Mouse (Mus musculus) hindbrain, postnatal 0 days (tissue): ENCODE data around the gene Coa7. TPM values are rescaled to one million over a fixed set of nuclear protein-coding genes. Genes with fewer than 3 reads are reported as not detected.

Source experiments
- ATAC-seq: fragments of 200-750 bp; cut with Nextera tagmentation; 2 replicates; pipeline ENCODE4 v1.8.0; 2017; ENCODE audit warnings: mild to moderate bottlenecking, moderate TSS enrichment, moderate library complexity
- DNase-seq: peaks from one replicate; pipeline ENCODE4 v3.0.0-alpha.2; 2015; ENCODE audit warnings: low spot score
- H3K27ac ChIP-seq: fragments of 300-500 bp; sonication (generic); 2 replicates; pipeline ENCODE4 v1.5.1; 2014; ENCODE audit warnings: mild to moderate bottlenecking
- H3K27me3 ChIP-seq: fragments of 300-500 bp; sonication (generic); 2 replicates; pipeline ENCODE4 v1.6.1; 2014; ENCODE audit warnings: low read length, mixed read lengths; ENCODE audit not compliant: insufficient read depth
- H3K36me3 ChIP-seq: fragments of 300-500 bp; sonication (generic); 2 replicates; pipeline ENCODE4 v1.6.1; 2014; ENCODE audit warnings: low read length, mixed read lengths; ENCODE audit not compliant: insufficient read depth
- H3K4me1 ChIP-seq: fragments of 300-500 bp; sonication (generic); 2 replicates; pipeline ENCODE4 v1.6.1; 2014; ENCODE audit warnings: antibody characterized with exemption, low read length, mixed read lengths; ENCODE audit not compliant: insufficient read depth
- H3K4me2 ChIP-seq: fragments of 300-500 bp; sonication (generic); 2 replicates; pipeline ENCODE4 v1.6.1; 2014; ENCODE audit warnings: low read depth, mild to moderate bottlenecking, low read length, moderate library complexity, mixed read lengths
- H3K4me3 ChIP-seq: fragments of 300-500 bp; sonication (generic); 2 replicates; pipeline ENCODE4 v1.5.1; 2014; ENCODE audit warnings: low read length
- H3K9ac ChIP-seq: fragments of 300-500 bp; sonication (generic); replicated peaks from 2 replicates; pipeline ENCODE4 v1.6.1; 2014; ENCODE audit warnings: mild to moderate bottlenecking, low read length, moderate library complexity, mixed read lengths
- H3K9me3 ChIP-seq: fragments of 300-500 bp; sonication (generic); 2 replicates; pipeline ENCODE4 v1.6.1; 2016; ENCODE audit warnings: low read length, mixed read lengths
- CTCF ChIP-seq: IDR thresholded peaks from 2 replicates; pipeline ENCODE4 v1.5.1; 2016; ENCODE audit warnings: antibody characterized with exemption, control low read depth, low read depth
- WGBS: fragments of 180-500 bp; shearing (Covaris S2); extraction: QIAGEN DNeasy Blood & Tissue Kit; methylation state at CpG from one replicate; pipeline ENCODE4 v1.1.7; 2014; 5-methylcytosine and 5-hydroxymethylcytosine counted together
- polyA plus RNA-seq: library from polyadenylated mRNA; unstranded; fragments of >200 nt; fragmentation: Nextera tagmentation; extraction: Ambion mirVana; gene quantifications from 2 replicates; pipeline ENCODE4 v1.2.1, GENCODE M21; 2015
- total RNA-seq: library from RNA; depleted of rRNA; stranded (reverse); fragments of >200 nt; gene quantifications from 2 replicates; pipeline ENCODE4 v1.2.3, GENCODE M21; 2014; rRNA removed

Coa7 gene
- total and polyA plus RNA-seq, 2 experiments from 2014 or later: 31.7 to 54.2 TPM

GRCm38 (mm10) chr4:108380146-108380545 lies 52.2 kb downstream of the Coa7 start:
- H3K4me3 ChIP-seq: no peak overlapping the region
- no peak overlapping the region for H3K4me2 ChIP-seq
- peaks cover 6% of the 10 kb centered on the region; the same call in 1 of the 2 replicates for H3K4me1 ChIP-seq
- DNase-seq (no peak), ATAC-seq (no peak)
- TF ChIP-seq CTCF: no peak
- 12% methylated on average over 1 of the region's 1 CpGs for WGBS
- H3K27me3 ChIP-seq: no peaks in the 10 kb centered on the region
- no peak overlapping the region for H3K9ac ChIP-seq
- no peaks in the 10 kb centered on the region for H3K9me3 ChIP-seq
- H3K36me3 ChIP-seq: no peaks in the 10 kb centered on the region
- no peak overlapping the region for H3K27ac ChIP-seq

- H3K4me2 ChIP-seq: peak within 1 kb of the TSS; percentile 63
- peak; percentile 48 for DNase-seq
- H3K36me3 ChIP-seq: no peaks in the 10 kb centered on the region
- H3K9ac ChIP-seq: peak within 1 kb of the TSS; percentile 47
- H3K4me1 ChIP-seq: peaks cover 6% of the 10 kb centered on the region; the same call in 1 of the 2 replicates
- TF ChIP-seq CTCF: peak; percentile 40
- no peak within 1 kb of the TSS for H3K27ac ChIP-seq
- 2% methylated on average over 55 of the region's 55 CpGs for WGBS
- H3K4me3 ChIP-seq: peak within 1 kb of the TSS; percentile 40
- H3K9me3 ChIP-seq: no peaks in the 10 kb centered on the region
- H3K27me3 ChIP-seq: no peaks in the 10 kb centered on the region
- peak; percentile 74 for ATAC-seq
Measured at GRCm38 (mm10) chr4:108383183-108383714, 55.3 kb downstream of the Coa7 start, which contains the start of gene Shisal2a. Gene Shisal2a, minus strand, starts transcription at chr4:108383349.

GRCm38 (mm10) chr4:108386087-108386486 lies 58.1 kb downstream of the Coa7 start:
- Histone ChIP-seq H3K27ac (no peak overlapping the region), H3K27me3 (no peaks in the 10 kb centered on the region), H3K4me2 (no peak overlapping the region), H3K36me3 (no peaks in the 10 kb centered on the region), H3K9ac (no peak overlapping the region), H3K4me3 (no peak overlapping the region), H3K9me3 (no peaks in the 10 kb centered on the region), H3K4me1 (no peaks in the 10 kb centered on the region)
- DNase-seq (no peak), ATAC-seq (no peak)
- 44% methylated on average over 1 of the region's 1 CpGs for WGBS
- TF ChIP-seq CTCF: no peak

GRCm38 (mm10) chr4:108387106-108387505 lies 59.2 kb downstream of the Coa7 start:
- 35% methylated on average over 4 of the region's 4 CpGs for WGBS
- Histone ChIP-seq H3K36me3 (no peaks in the 10 kb centered on the region), H3K4me3 (peak overlapping the region; percentile 35; the same call in 1 of the 2 replicates), H3K4me2 (peak overlapping the region; percentile 76), H3K27me3 (no peaks in the 10 kb centered on the region), H3K4me1 (no peaks in the 10 kb centered on the region), H3K27ac (peak overlapping the region; percentile 59; the same call in 1 of the 2 replicates), H3K9me3 (no peaks in the 10 kb centered on the region), H3K9ac (peak overlapping the region; percentile 56; the same call in 1 of the 2 replicates)
- peak; percentile 33; the same call in 1 of the 2 replicates for ATAC-seq
- DNase-seq: peak; percentile 7
- no peak for TF ChIP-seq CTCF

GRCm38 (mm10) chr4:108387681-108388253 lies 59.8 kb downstream of the Coa7 start:
- Histone ChIP-seq H3K27ac (peak overlapping the region; percentile 59; the same call in 1 of the 2 replicates), H3K4me1 (no peaks in the 10 kb centered on the region), H3K4me2 (peak overlapping the region; percentile 76), H3K27me3 (no peaks in the 10 kb centered on the region), H3K9ac (peak overlapping the region; percentile 56), H3K9me3 (no peaks in the 10 kb centered on the region), H3K4me3 (peak overlapping the region; percentile 35), H3K36me3 (no peaks in the 10 kb centered on the region)
- peak; percentile 81 for DNase-seq
- TF ChIP-seq CTCF: peak; percentile 27
- peak; percentile 62 for ATAC-seq
- 2% methylated on average over 18 of the region's 18 CpGs for WGBS

- Histone ChIP-seq H3K9ac (no peak overlapping the region), H3K4me1 (no peaks in the 10 kb centered on the region), H3K4me3 (no peak overlapping the region), H3K36me3 (no peaks in the 10 kb centered on the region), H3K4me2 (no peak overlapping the region), H3K27ac (no peak overlapping the region), H3K27me3 (no peaks in the 10 kb centered on the region), H3K9me3 (no peaks in the 10 kb centered on the region)
- TF ChIP-seq CTCF: no peak
- 65% methylated on average over 3 of the region's 3 CpGs for WGBS
- no peak for DNase-seq
- no peak for ATAC-seq
Measured at GRCm38 (mm10) chr4:108388741-108389140, 60.8 kb downstream of the Coa7 start.

GRCm38 (mm10) chr4:108391124-108391523 lies 63.2 kb downstream of the Coa7 start:
- Histone ChIP-seq H3K4me2 (no peak overlapping the region), H3K4me1 (no peaks in the 10 kb centered on the region), H3K27ac (no peak overlapping the region), H3K4me3 (no peak overlapping the region), H3K9me3 (no peaks in the 10 kb centered on the region), H3K9ac (no peak overlapping the region), H3K36me3 (no peaks in the 10 kb centered on the region), H3K27me3 (no peaks in the 10 kb centered on the region)
- WGBS: 75% methylated on average over 5 of the region's 5 CpGs
- DNase-seq (no peak), ATAC-seq (no peak)
- no peak for TF ChIP-seq CTCF

Other genes starting within 250 kb of the Coa7 start
- gene Podn, start 231.7 kb upstream of the Coa7 start, total RNA-seq: 2.5 and 4.0 TPM in 2 replicates
- gene Podn, start 231.7 kb upstream of the Coa7 start, polyA plus RNA-seq: 0.74 and 1.2 TPM in 2 replicates
- gene Scp2, start 183.1 kb upstream of the Coa7 start, total RNA-seq: 111 and 142 TPM in 2 replicates
- 239 and 255 TPM in 2 replicates for gene Scp2, start 183.1 kb upstream of the Coa7 start, polyA plus RNA-seq
- 13.7 and 26.5 TPM in 2 replicates for gene Echdc2, start 162.7 kb upstream of the Coa7 start, total RNA-seq
- 14.4 and 19.3 TPM in 2 replicates for gene Echdc2, start 162.7 kb upstream of the Coa7 start, polyA plus RNA-seq
- 0.42 TPM in 1 of 2 replicates, not detected in the other for gene Zyg11a, start 110.1 kb upstream of the Coa7 start, total RNA-seq
- gene Zyg11a, start 110.1 kb upstream of the Coa7 start, polyA plus RNA-seq: 0.10 TPM in 1 of 2 replicates, not detected in the other
- 108 and 115 TPM in 2 replicates for gene Zyg11b, start 27.0 kb upstream of the Coa7 start, total RNA-seq
- 22.0 and 24.0 TPM in 2 replicates for gene Zyg11b, start 27.0 kb upstream of the Coa7 start, polyA plus RNA-seq
- gene Shisal2a, start 55.2 kb downstream of the Coa7 start, total RNA-seq: 0.47 and 1.8 TPM in 2 replicates
- gene Shisal2a, start 55.2 kb downstream of the Coa7 start, polyA plus RNA-seq: 6.7 and 8.1 TPM in 2 replicates
- 36.5 and 47.2 TPM in 2 replicates for gene Gpx7, start 78.8 kb downstream of the Coa7 start, total RNA-seq
- 38.6 and 38.9 TPM in 2 replicates for gene Gpx7, start 78.8 kb downstream of the Coa7 start, polyA plus RNA-seq
- gene Tut4, start 131.3 kb downstream of the Coa7 start, total RNA-seq: 38.2 and 50.4 TPM in 2 replicates
- 40.4 and 46.8 TPM in 2 replicates for gene Tut4, start 131.3 kb downstream of the Coa7 start, polyA plus RNA-seq